Mouse (Mus musculus) midbrain, embryonic 15.5 days (tissue): ENCODE results near the gene Uts2. TPM values are rescaled to one million over a fixed set of nuclear protein-coding genes. Genes with fewer than 3 reads are reported as not detected.

Experiments
- ATAC-seq: fragments of 200-750 bp; cut with Nextera tagmentation; replicated peaks from 2 replicates; pipeline ENCODE4 v1.8.0; 2017; ENCODE audit warnings: moderate TSS enrichment
- H3K27ac ChIP-seq: fragments of 300-500 bp; sonication (generic); 2 replicates; pipeline ENCODE4 v1.5.1; 2015; ENCODE audit warnings: mild to moderate bottlenecking, inconsistent platforms
- H3K27me3 ChIP-seq: fragments of 300-500 bp; sonication (generic); replicated peaks from 2 replicates; pipeline ENCODE4 v1.6.1; 2015; ENCODE audit warnings: inconsistent platforms
- H3K36me3 ChIP-seq: fragments of 300-500 bp; sonication (generic); replicated peaks from 2 replicates; pipeline ENCODE4 v1.6.1; 2015; ENCODE audit warnings: inconsistent platforms
- H3K4me1 ChIP-seq: fragments of 300-500 bp; sonication (generic); 2 replicates; pipeline ENCODE4 v1.6.1; 2015; ENCODE audit warnings: inconsistent platforms
- H3K4me2 ChIP-seq: fragments of 300-500 bp; sonication (generic); 2 replicates; pipeline ENCODE4 v1.6.1; 2015; ENCODE audit warnings: inconsistent platforms, mild to moderate bottlenecking, moderate library complexity
- H3K4me3 ChIP-seq: fragments of 300-500 bp; sonication (generic); 2 replicates; pipeline ENCODE4 v1.5.1; 2015; ENCODE audit warnings: mild to moderate bottlenecking, inconsistent platforms
- H3K9ac ChIP-seq: fragments of 300-500 bp; sonication (generic); 2 replicates; pipeline ENCODE4 v1.6.1; 2015; ENCODE audit warnings: mild to moderate bottlenecking, inconsistent platforms
- H3K9me3 ChIP-seq: fragments of 300-500 bp; sonication (generic); 2 replicates; pipeline ENCODE4 v1.6.1; 2016; ENCODE audit warnings: inconsistent platforms
- WGBS: fragments of 180-500 bp; shearing (Covaris S2); methylation state at CpG from one replicate; pipeline ENCODE4 v1.1.7; 2015; ENCODE audit warnings: mixed read lengths; 5-methylcytosine and 5-hydroxymethylcytosine counted together
- polyA plus RNA-seq: library from polyadenylated mRNA; unstranded; fragments of >200 nt; fragmentation: Nextera tagmentation; extraction: Ambion mirVana; gene quantifications from 2 replicates; pipeline ENCODE4 v1.2.1, GENCODE M21; 2015

The Uts2 gene
- polyA plus RNA-seq = not detected in 2 replicates

DNA sequence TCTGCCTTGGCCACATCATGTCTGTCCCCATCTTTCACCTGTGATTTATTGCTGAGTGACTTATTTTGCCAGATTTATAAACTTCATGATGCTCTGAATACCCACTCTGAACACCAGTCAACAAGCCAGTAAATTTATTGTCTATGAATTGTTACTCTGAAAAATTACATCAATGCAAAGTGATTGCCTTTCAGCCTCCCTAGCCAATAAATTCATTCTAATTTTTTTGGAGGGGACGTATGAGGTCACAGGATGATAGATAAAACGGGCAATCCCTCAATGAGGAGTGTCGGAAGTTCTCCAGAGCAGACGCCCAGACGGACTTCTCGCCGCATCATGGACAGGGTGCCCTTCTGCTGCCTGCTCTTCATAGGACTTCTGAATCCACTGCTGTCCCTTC lies at the start of gene Uts2:
Gene Uts2 (plus strand): TSS at position 301 of the 400 bp plus-strand sequence.
- no peak within 1 kb of the TSS for H3K4me2 ChIP-seq
- H3K27ac ChIP-seq = no peak within 1 kb of the TSS
- no peaks in the 10 kb centered on the region for H3K27me3 ChIP-seq
- no peak within 1 kb of the TSS for H3K4me3 ChIP-seq
- H3K4me1 ChIP-seq = no peaks in the 10 kb centered on the region
- no peaks in the 10 kb centered on the region for H3K36me3 ChIP-seq
- no peaks in the 10 kb centered on the region for H3K9me3 ChIP-seq
- no peak within 1 kb of the TSS for H3K9ac ChIP-seq
- 94% methylated on average over 7 of the region's 7 CpGs for WGBS
- ATAC-seq = no peak

DNA sequence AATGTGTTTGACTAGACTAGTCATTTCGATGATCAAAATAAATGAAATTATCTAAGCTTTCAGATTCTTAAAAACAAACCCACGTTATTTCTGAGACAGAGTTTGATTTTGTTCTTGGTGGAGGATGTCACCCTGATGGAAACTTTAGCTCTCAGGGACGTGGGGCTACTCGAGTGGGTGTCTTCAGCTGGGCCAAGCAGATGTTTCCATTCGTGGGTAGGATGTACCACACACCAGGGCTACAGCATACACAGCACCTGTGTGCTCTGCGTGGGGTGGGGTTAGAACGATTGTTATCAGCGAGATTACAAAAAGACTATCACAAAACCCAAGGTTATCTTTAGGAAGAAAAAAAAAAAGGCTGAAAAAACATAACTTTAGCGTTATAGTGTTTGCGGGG lies 45.9 kb upstream of the Uts2 start:
- H3K9ac ChIP-seq = no peak overlapping the region
- no peaks in the 10 kb centered on the region for H3K36me3 ChIP-seq
- no peaks in the 10 kb centered on the region for H3K4me1 ChIP-seq
- H3K4me3 ChIP-seq = no peak overlapping the region
- H3K27ac ChIP-seq = no peak overlapping the region
- H3K9me3 ChIP-seq = no peaks in the 10 kb centered on the region
- no peaks in the 10 kb centered on the region for H3K27me3 ChIP-seq
- no peak for ATAC-seq
- no peak overlapping the region for H3K4me2 ChIP-seq
- 89% methylated on average over 10 of the region's 10 CpGs for WGBS

DNA sequence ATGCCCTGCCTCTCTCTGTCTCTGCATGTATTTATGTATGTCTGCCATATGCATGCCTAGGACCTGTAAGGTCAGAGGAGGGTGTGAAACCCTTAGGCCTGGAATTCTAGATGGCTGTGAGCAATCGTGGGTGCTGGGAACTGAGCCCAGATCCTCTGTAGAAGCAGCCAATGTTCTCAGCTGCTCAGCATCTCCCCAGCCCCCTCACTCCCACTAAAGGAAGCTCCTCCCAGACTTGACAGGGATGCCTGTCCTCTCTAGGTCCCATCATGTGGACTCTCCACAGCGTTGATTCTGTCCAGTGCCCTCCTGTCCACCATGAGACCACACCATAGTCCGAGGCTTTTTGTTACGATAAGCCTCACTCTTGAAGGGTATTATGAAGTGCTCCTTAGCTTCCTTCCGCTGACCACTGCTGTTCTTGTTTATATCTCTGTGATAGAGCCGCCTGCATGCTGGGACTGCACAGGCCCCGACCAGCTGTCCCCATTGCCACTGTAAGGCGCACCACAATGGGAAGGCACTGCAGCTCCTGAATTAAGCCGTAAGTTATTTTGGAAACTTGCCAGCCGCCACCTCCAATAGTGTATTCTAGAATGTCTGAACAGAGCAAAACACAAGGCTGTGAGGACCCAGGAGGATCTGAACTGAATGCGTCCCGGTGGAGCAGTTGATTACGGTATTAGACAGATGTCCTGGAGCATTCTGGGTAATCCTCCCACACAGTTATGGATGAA lies 40.4 kb upstream of the Uts2 start:
- no peak overlapping the region for H3K4me2 ChIP-seq
- peak; percentile 76 for ATAC-seq
- peak overlapping the region; percentile 67 for H3K27ac ChIP-seq
- no peak overlapping the region for H3K9ac ChIP-seq
- no peaks in the 10 kb centered on the region for H3K9me3 ChIP-seq
- no peaks in the 10 kb centered on the region for H3K27me3 ChIP-seq
- H3K4me3 ChIP-seq = no peak overlapping the region
- no peaks in the 10 kb centered on the region for H3K36me3 ChIP-seq
- 0 out of 2 replicates have a peak, but pooled peaks cover 7% of the 10 kb centered on the region for H3K4me1 ChIP-seq
- WGBS = 38% methylated on average over 13 of the region's 13 CpGs

DNA sequence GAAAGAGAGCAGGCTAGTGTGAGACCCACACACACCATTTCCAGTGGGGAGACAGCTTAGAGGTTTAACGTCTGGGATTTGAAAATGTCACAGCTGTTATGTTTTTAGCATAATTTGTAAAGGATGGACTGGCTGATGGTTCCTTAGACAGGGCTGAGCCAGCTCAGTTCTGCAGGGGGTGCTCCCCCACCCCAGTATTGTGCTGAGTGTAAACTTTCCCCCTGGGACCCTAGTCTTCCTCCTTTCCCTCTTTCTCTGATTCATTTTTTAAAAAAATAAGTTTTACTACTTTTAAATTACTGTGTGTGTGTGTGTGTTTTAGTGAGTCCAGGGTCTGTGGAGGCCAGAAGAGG lies 39.8 kb upstream of the Uts2 start:
- no peak for ATAC-seq
- H3K4me1 ChIP-seq = 0 out of 2 replicates have a peak, but pooled peaks cover 7% of the 10 kb centered on the region
- no peaks in the 10 kb centered on the region for H3K9me3 ChIP-seq
- H3K27ac ChIP-seq = no peak overlapping the region
- WGBS = 24% methylated on average over 1 of the region's 1 CpGs
- no peak overlapping the region for H3K4me3 ChIP-seq
- H3K27me3 ChIP-seq = no peaks in the 10 kb centered on the region
- H3K36me3 ChIP-seq = no peaks in the 10 kb centered on the region
- H3K4me2 ChIP-seq = no peak overlapping the region
- no peak overlapping the region for H3K9ac ChIP-seq

DNA sequence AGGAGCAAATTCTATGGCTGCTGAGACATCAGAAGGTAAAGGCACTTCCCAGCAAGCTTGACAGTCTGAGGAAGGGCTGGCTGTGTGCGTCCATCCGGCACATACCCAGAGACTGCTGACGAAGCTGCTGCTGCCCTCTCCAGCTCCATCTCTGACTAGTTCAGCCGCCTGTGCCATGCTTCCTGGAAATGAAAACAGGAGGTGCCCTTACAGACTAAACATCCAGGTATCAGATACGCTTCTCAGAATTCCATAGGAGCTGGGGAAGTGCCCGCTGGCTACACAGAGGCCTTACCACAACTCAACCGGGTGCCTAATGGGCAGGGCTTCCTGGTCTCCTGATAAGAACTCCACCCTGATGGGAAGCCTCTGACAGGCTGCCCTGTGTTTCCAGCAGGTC lies 38.4 kb upstream of the Uts2 start:
- Histone ChIP-seq H3K27ac (no peak overlapping the region), H3K9ac (no peak overlapping the region), H3K4me3 (no peak overlapping the region), H3K36me3 (no peaks in the 10 kb centered on the region), H3K27me3 (no peaks in the 10 kb centered on the region; the same call in 1 of the 2 replicates), H3K4me2 (no peak overlapping the region), H3K9me3 (no peaks in the 10 kb centered on the region), H3K4me1 (0 out of 2 replicates have a peak, but pooled peaks cover 7% of the 10 kb centered on the region)
- no peak for ATAC-seq
- 74% methylated on average over 7 of the region's 7 CpGs for WGBS

DNA sequence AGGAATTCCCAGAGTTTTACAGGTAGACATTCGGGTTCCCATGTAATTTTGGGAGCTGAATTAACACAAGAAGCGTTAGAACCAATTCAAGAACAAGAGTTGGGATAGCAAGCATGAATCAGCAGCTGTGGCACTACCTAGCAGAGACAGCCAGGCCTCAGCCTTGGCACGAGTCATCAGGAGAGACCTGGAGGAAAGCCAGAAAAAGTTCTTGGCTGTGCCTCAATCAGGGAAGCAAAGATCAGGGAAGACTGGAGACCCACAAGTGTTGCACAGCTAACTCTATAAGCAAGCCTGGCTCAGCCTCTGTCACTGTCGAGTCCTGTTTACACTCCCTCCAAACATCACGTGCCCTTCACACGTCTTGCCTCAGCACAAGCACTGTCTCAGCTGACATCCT lies 34.7 kb upstream of the Uts2 start:
- H3K27ac ChIP-seq = no peak overlapping the region
- 78% methylated on average over 6 of the region's 6 CpGs for WGBS
- no peak overlapping the region for H3K9ac ChIP-seq
- no peaks in the 10 kb centered on the region for H3K9me3 ChIP-seq
- H3K27me3 ChIP-seq = no peaks in the 10 kb centered on the region; the same call in 1 of the 2 replicates
- no peak overlapping the region for H3K4me3 ChIP-seq
- H3K4me2 ChIP-seq = no peak overlapping the region
- no peaks in the 10 kb centered on the region for H3K36me3 ChIP-seq
- no peak for ATAC-seq
- 0 out of 2 replicates have a peak, but pooled peaks cover 6% of the 10 kb centered on the region for H3K4me1 ChIP-seq

DNA sequence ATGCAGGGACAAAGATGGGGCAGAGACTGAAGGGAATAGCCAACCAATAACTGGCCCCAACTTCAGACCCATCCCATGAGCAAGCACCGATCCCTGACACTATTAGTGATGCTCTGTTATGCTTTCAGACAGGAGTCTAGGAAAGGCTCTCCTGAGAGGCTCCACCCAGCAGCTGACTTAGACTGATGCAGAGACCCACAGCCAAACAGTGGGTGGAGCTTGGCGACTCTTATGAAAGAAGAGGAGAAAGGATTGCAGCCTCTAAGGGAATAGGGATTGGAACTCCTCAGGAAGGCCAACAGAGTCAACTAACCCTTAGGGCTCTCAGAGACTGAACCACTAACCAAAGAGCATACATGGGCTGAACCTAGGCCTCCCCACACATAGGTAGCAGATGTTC lies 33.2 kb upstream of the Uts2 start:
- H3K4me1 ChIP-seq = 0 out of 2 replicates have a peak, but pooled peaks cover 6% of the 10 kb centered on the region
- H3K4me3 ChIP-seq = no peak overlapping the region
- ATAC-seq = no peak
- H3K36me3 ChIP-seq = no peaks in the 10 kb centered on the region
- H3K9ac ChIP-seq = no peak overlapping the region
- no peaks in the 10 kb centered on the region for H3K9me3 ChIP-seq
- H3K27ac ChIP-seq = no peak overlapping the region
- no peaks in the 10 kb centered on the region; the same call in 1 of the 2 replicates for H3K27me3 ChIP-seq
- 68% methylated on average over 2 of the region's 2 CpGs for WGBS
- no peak overlapping the region for H3K4me2 ChIP-seq

DNA sequence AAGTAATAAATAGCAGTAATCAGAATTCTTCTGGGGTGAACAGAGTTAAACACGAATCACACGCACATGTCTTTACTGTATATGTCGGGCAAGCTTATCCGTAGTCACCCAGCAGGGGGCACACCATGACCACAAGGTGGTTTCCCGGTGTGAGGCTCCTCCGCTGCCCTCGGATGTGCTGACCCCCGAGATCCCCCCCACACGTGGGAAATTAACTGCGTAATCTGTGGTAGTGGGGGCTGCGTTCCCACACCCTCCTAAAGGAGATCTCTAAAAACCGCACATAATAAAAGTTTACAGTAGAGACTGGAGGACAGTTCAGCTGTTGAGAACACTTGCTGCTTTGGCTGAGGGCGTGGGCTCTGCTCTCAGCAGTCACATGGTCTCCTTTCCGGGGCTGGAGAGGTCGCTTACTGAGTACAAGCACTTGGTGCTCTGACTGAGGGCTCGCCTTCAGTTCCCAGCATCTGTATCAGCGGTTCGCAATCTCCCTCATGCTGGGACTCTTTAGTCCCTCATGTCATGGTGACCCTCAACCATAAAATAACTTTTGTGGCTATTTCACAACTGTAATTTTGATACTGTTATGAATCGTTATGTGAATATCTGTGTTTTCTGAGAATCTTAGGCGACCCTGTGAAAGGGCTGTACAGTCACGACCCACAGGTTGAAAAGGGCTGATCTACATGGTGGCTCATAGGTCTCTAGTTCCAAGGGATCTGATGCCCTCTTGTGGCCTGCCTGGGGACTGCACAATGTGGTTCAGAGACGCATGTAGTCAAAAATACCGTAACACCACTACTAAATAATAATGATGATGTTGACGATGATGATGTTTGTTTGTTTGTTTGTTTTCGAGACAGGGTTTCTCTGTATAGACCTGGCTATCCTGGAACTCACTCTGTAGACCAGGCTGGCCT lies 32.0 kb upstream of the Uts2 start:
- no peak overlapping the region for H3K4me3 ChIP-seq
- no peaks in the 10 kb centered on the region for H3K36me3 ChIP-seq
- H3K9ac ChIP-seq = no peak overlapping the region
- no peaks in the 10 kb centered on the region for H3K9me3 ChIP-seq
- H3K4me2 ChIP-seq = peak overlapping the region; percentile 31
- no peak overlapping the region for H3K27ac ChIP-seq
- no peaks in the 10 kb centered on the region; the same call in 1 of the 2 replicates for H3K27me3 ChIP-seq
- WGBS = 17% methylated on average over 25 of the region's 25 CpGs
- H3K4me1 ChIP-seq = 0 out of 2 replicates have a peak, but pooled peaks cover 6% of the 10 kb centered on the region
- no peak for ATAC-seq

DNA sequence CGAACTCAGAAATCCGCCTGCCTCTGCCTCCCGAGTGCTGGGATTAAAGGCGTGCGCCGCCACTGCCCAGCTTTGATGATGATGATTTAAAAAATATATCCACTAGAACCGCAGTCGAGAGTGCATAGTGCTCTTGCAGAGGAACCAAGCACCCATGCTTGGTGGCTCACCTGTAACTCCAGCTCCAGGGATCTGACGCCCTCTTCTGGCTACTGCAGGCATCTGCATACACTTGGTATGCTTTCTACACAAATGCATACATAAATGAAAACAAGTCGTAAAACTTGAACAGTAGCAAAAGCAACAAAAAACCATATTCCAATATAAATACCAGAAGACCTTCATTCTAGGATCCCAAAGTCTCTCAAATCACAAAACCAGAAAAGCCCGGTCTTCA lies 31.3 kb upstream of the Uts2 start:
- WGBS = 70% methylated on average over 11 of the region's 11 CpGs
- H3K4me2 ChIP-seq = no peak overlapping the region
- ATAC-seq = no peak

DNA sequence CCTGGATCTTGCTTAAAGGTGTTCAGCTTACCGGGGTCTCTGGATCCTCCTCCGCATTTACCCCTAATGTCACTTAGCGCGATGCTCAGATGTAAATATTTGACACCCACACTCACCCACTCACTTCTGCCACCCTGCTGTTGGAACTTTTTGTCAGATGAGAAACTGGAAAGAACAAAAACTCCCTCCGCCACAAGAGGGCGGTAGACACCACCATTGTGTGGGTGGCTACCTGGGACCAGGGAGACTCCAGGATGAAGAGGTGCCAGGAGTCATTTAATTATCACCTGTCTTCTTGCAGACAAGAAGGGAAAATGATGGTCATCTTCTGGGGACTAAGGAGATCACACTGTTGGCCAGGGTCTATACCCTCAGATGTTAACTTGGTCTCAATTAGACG lies 30.3 kb upstream of the Uts2 start:
- Histone ChIP-seq H3K36me3 (no peaks in the 10 kb centered on the region), H3K27ac (no peak overlapping the region), H3K27me3 (no peaks in the 10 kb centered on the region; the same call in 1 of the 2 replicates), H3K4me2 (no peak overlapping the region), H3K9me3 (no peaks in the 10 kb centered on the region), H3K9ac (no peak overlapping the region), H3K4me3 (no peak overlapping the region), H3K4me1 (0 out of 2 replicates have a peak, but pooled peaks cover 6% of the 10 kb centered on the region)
- 26% methylated on average over 7 of the region's 7 CpGs for WGBS
- no peak for ATAC-seq

More for the DNA sequence above, 31.3 kb upstream of the Uts2 start:
- no peak overlapping the region for H3K9ac ChIP-seq
- H3K27me3 ChIP-seq = no peaks in the 10 kb centered on the region; the same call in 1 of the 2 replicates
- 0 out of 2 replicates have a peak, but pooled peaks cover 6% of the 10 kb centered on the region for H3K4me1 ChIP-seq
- H3K36me3 ChIP-seq = no peaks in the 10 kb centered on the region
- H3K9me3 ChIP-seq = no peaks in the 10 kb centered on the region
- H3K27ac ChIP-seq = no peak overlapping the region
- no peak overlapping the region for H3K4me3 ChIP-seq

DNA sequence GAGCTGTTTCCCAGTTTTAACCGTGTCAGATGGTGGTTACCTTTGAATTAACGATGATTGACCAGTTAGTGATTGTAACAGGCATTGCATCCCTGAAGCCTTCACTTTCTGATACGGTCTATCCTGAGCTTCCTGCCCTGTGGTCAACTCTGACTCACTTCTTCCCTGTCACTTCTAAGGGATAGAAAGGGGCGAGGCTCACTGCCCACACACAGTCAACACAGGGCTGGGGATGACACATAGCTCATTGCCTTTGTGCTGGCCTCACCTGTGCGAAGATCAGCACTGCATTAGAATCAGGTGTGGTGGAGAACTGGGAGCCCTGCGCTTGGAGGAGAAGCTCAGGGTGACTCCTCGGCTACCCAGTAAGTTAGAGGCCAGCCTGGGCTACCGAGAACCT lies 27.9 kb upstream of the Uts2 start:
- Histone ChIP-seq H3K9ac (no peak overlapping the region), H3K9me3 (no peaks in the 10 kb centered on the region), H3K4me1 (0 out of 2 replicates have a peak, but pooled peaks cover 6% of the 10 kb centered on the region), H3K27ac (no peak overlapping the region), H3K4me3 (no peak overlapping the region), H3K36me3 (no peaks in the 10 kb centered on the region), H3K27me3 (no peaks in the 10 kb centered on the region; the same call in 1 of the 2 replicates), H3K4me2 (no peak overlapping the region)
- no peak for ATAC-seq
- WGBS = 91% methylated on average over 8 of the region's 8 CpGs

DNA sequence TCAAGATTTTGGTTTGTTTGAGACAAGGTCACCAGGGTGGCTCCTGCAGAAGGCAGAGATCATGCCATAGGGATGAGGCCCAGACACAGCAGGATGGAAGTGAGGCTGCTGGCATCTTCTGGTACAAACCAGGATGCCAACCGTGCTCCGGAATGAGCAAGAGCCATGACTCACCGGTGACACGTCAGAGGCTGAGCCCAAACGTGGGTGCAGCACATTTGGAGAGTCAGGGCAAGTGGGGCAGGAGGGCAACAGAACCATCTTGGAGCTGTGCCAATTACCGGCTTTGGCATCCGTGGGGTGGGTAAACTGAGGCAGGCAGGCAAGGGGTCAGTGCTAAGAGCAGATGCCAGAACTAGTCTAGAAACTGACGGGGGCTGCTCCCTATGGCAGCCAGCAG lies 23.6 kb upstream of the Uts2 start:
- Histone ChIP-seq H3K4me3 (no peak overlapping the region), H3K4me2 (no peak overlapping the region), H3K9ac (no peak overlapping the region), H3K36me3 (no peaks in the 10 kb centered on the region), H3K9me3 (no peaks in the 10 kb centered on the region), H3K4me1 (no peaks in the 10 kb centered on the region), H3K27ac (no peak overlapping the region), H3K27me3 (no peaks in the 10 kb centered on the region)
- no peak for ATAC-seq
- 79% methylated on average over 8 of the region's 8 CpGs for WGBS
